Mouse (Mus musculus) thymus, adult 2 months (tissue): ENCODE measurements around the gene Spag16. TPM values are rescaled to one million over a fixed set of nuclear protein-coding genes. Genes with fewer than 3 reads are reported as not detected.

Source experiments
- DNase-seq: peaks from one replicate; pipeline ENCODE4 v3.0.0; 2021
- H3K27ac ChIP-seq: fragments of 200-500 bp; 2 replicates; pipeline ENCODE4 v1.5.1; 2012; ENCODE audit warnings: low read length, control low read depth; ENCODE audit not compliant: control insufficient read depth, insufficient read depth
- H3K27me3 ChIP-seq: fragments of 200-500 bp; 2 replicates; pipeline ENCODE4 v1.6.1; 2012; ENCODE audit warnings: mild to moderate bottlenecking, low read length, moderate library complexity, mixed read lengths; ENCODE audit not compliant: control insufficient read depth, insufficient read depth
- H3K36me3 ChIP-seq: fragments of 200-500 bp; 2 replicates; pipeline ENCODE4 v1.6.1; 2012; ENCODE audit warnings: mild to moderate bottlenecking, low read length, moderate library complexity; ENCODE audit not compliant: control insufficient read depth, insufficient read depth
- H3K4me1 ChIP-seq: fragments of 200-500 bp; replicated peaks from 2 replicates; pipeline ENCODE4 v1.6.1; 2012; ENCODE audit warnings: low read length; ENCODE audit not compliant: control insufficient read depth, insufficient read depth
- H3K4me3 ChIP-seq: fragments of 200-500 bp; 2 replicates; pipeline ENCODE4 v1.5.1; 2012; ENCODE audit warnings: mild to moderate bottlenecking, low read length, control low read depth, moderate library complexity; ENCODE audit not compliant: control insufficient read depth, insufficient read depth
- CTCF ChIP-seq: fragments of 200-500 bp; IDR thresholded peaks from 2 replicates; pipeline ENCODE4 v1.5.1; 2012; ENCODE audit warnings: mild to moderate bottlenecking, control low read depth, low read length, moderate library complexity, borderline replicate concordance; ENCODE audit not compliant: control insufficient read depth, poor library complexity, insufficient read depth; ENCODE audit errors: extremely low read depth
- POLR2A ChIP-seq: fragments of 200-500 bp; IDR thresholded peaks from 2 replicates; pipeline ENCODE4 v1.6.1; 2012; ENCODE audit warnings: mild to moderate bottlenecking, low read length, control low read depth, moderate library complexity; ENCODE audit not compliant: control insufficient read depth, poor library complexity, insufficient read depth; ENCODE audit errors: extremely low read depth
- WGBS: fragments of 180-500 bp; shearing (Covaris S2); methylation state at CpG from one replicate; pipeline ENCODE4 v1.1.7; 2018; 5-methylcytosine and 5-hydroxymethylcytosine counted together
- polyA plus RNA-seq: library from polyadenylated mRNA; depleted of rRNA; stranded (reverse); fragments of >200 nt; gene quantifications from 2 replicates; pipeline ENCODE4 v1.2.3, GENCODE M21; 2012

Gene Spag16
- polyA plus RNA-seq, 1 experiment = 0.32 TPM

- DNase-seq = no peak
- Histone ChIP-seq H3K36me3 (no peaks in the 10 kb centered on the region), H3K4me1 (no peaks in the 10 kb centered on the region), H3K27me3 (no peaks in the 10 kb centered on the region), H3K27ac (no peak overlapping the region), H3K4me3 (no peak overlapping the region)
- TF ChIP-seq CTCF (no peak), POLR2A (no peak)
Measured at GRCm38 (mm10) chr1:70354014-70354413, 527.2 kb downstream of the Spag16 start.

DNA sequence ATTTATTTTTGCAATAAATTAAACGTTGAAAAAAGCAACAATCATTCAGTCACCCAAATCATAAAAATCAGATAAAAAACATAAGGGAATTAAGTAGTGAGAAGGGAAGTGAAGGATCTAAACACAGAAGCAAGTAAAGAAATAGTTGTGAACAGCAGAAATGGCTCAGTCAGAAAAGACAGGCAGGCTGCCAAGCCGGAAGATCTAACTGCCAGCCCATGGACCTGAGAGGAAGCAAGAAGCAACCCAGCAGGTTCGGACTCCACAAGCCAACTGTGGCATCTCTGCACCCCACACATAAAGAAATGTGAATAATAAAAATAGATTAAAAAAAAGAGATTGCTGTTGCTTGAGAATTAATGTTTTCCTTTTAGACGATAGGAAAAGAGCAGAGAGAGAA lies 545.0 kb downstream of the Spag16 start:
- WGBS = 71% methylated on average over 4 of the region's 4 CpGs
- Histone ChIP-seq H3K27me3 (no peaks in the 10 kb centered on the region), H3K4me1 (no peaks in the 10 kb centered on the region), H3K36me3 (no peaks in the 10 kb centered on the region), H3K4me3 (no peak overlapping the region), H3K27ac (no peak overlapping the region)
- DNase-seq = no peak
- TF ChIP-seq POLR2A (no peak), CTCF (no peak)

GRCm38 (mm10) chr1:70380096-70380495 lies 553.3 kb downstream of the Spag16 start:
- TF ChIP-seq CTCF (no peak), POLR2A (no peak)
- no peak overlapping the region for H3K4me3 ChIP-seq
- no peaks in the 10 kb centered on the region for H3K27me3 ChIP-seq
- no peaks in the 10 kb centered on the region for H3K4me1 ChIP-seq
- no peaks in the 10 kb centered on the region for H3K36me3 ChIP-seq
- WGBS = 92% methylated on average over 7 of the region's 7 CpGs
- H3K27ac ChIP-seq = no peak overlapping the region
- DNase-seq = no peak

- Histone ChIP-seq H3K36me3 (no peaks in the 10 kb centered on the region), H3K27ac (no peak overlapping the region), H3K27me3 (no peaks in the 10 kb centered on the region), H3K4me3 (no peak overlapping the region), H3K4me1 (no peaks in the 10 kb centered on the region)
- TF ChIP-seq POLR2A (no peak), CTCF (no peak)
- 87% methylated on average over 9 of the region's 9 CpGs for WGBS
- no peak for DNase-seq
Measured at GRCm38 (mm10) chr1:70442209-70443080, 615.7 kb downstream of the Spag16 start.

DNA sequence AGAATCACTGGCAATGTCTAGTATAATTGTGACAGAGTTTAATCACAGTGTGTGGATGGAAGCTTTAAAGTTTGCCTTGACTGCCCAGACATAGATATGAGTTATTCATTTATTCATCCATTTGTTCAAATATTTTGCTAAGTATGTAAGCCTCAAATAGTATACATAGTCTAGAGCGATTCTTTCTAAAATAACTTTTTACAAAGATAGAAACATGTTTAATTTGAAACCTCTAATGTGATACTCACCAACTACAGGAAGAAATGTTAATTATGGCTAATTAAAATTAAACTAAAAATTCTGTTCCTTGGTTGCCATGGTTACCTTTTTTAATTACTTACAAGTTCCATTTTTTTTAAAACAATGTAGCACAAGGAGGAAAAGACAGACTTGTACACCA lies 653.1 kb downstream of the Spag16 start:
- TF ChIP-seq CTCF = no peak
- TF ChIP-seq POLR2A = no peak
- Histone ChIP-seq H3K27ac (no peak overlapping the region), H3K4me3 (no peak overlapping the region), H3K36me3 (no peaks in the 10 kb centered on the region), H3K27me3 (no peaks in the 10 kb centered on the region), H3K4me1 (no peaks in the 10 kb centered on the region)
- WGBS = 98% methylated on average over 1 of the region's 1 CpGs
- DNase-seq = no peak

- TF ChIP-seq POLR2A (no peak), CTCF (no peak)
- Histone ChIP-seq H3K36me3 (no peaks in the 10 kb centered on the region), H3K27me3 (no peaks in the 10 kb centered on the region), H3K4me1 (no peaks in the 10 kb centered on the region), H3K4me3 (no peak overlapping the region), H3K27ac (no peak overlapping the region)
- DNase-seq = no peak
Measured at GRCm38 (mm10) chr1:70518918-70519317, 692.1 kb downstream of the Spag16 start.

DNA sequence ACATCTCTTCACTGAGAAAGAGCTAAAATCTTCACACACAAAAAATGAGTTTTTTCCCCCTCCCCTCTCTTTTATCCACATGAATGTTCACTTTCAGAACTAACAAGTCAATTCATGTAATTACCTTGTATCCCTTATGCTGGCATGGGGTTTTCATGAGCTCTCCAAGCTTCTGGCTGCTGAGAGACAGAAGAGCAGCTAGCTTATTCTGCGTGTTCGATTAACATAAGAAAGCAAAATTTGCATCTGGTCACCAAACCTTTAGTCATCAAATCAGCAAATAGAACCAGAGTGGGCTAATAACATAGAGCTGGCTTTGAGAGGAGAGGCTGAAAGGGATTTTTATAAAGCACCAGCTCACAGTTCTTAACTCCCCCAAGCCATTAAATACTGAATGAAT lies 700.4 kb downstream of the Spag16 start:
- no peaks in the 10 kb centered on the region for H3K27me3 ChIP-seq
- no peak for TF ChIP-seq CTCF
- TF ChIP-seq POLR2A = no peak
- no peaks in the 10 kb centered on the region for H3K36me3 ChIP-seq
- no peak overlapping the region for H3K27ac ChIP-seq
- no peaks in the 10 kb centered on the region for H3K4me1 ChIP-seq
- H3K4me3 ChIP-seq = no peak overlapping the region
- WGBS = 67% methylated on average over 2 of the region's 2 CpGs
- no peak for DNase-seq
